Mouse (Mus musculus) lung, embryonic 14.5 days (tissue): ENCODE measurements around the gene Gldc. TPM values are rescaled to one million over a fixed set of nuclear protein-coding genes. Genes with fewer than 3 reads are reported as not detected.

Experiments
- ATAC-seq: fragments of 200-750 bp; cut with Nextera tagmentation; 2 replicates; pipeline ENCODE4 v1.8.0; 2017; ENCODE audit warnings: mild to moderate bottlenecking, moderate TSS enrichment, moderate library complexity; ENCODE audit not compliant: insufficient read depth
- DNase-seq: peaks from one replicate; pipeline ENCODE4 v3.0.0-alpha.2; 2015
- H3K27ac ChIP-seq: fragments of 300-500 bp; sonication (generic); 2 replicates; pipeline ENCODE4 v1.5.1; 2014; ENCODE audit warnings: low read depth, mild to moderate bottlenecking, moderate library complexity
- H3K27me3 ChIP-seq: fragments of 300-500 bp; sonication (generic); 2 replicates; pipeline ENCODE4 v1.6.1; 2014; ENCODE audit warnings: low read length, control low read depth; ENCODE audit not compliant: insufficient read depth
- H3K36me3 ChIP-seq: fragments of 300-500 bp; sonication (generic); 2 replicates; pipeline ENCODE4 v1.6.1; 2014; ENCODE audit warnings: control low read depth; ENCODE audit not compliant: insufficient read depth
- H3K4me1 ChIP-seq: fragments of 300-500 bp; sonication (generic); 2 replicates; pipeline ENCODE4 v1.6.1; 2014; ENCODE audit warnings: antibody characterized with exemption, control low read depth; ENCODE audit not compliant: insufficient read depth
- H3K4me2 ChIP-seq: fragments of 300-500 bp; sonication (generic); 2 replicates; pipeline ENCODE4 v1.6.1; 2014; ENCODE audit warnings: mild to moderate bottlenecking
- H3K4me3 ChIP-seq: fragments of 300-500 bp; sonication (generic); 2 replicates; pipeline ENCODE4 v1.5.1; 2014; ENCODE audit warnings: low read depth, low read length
- H3K9ac ChIP-seq: fragments of 300-500 bp; sonication (generic); 2 replicates; pipeline ENCODE4 v1.6.1; 2014
- H3K9me3 ChIP-seq: fragments of 300-500 bp; sonication (generic); 2 replicates; pipeline ENCODE4 v1.6.1; 2016; ENCODE audit warnings: low read depth, low read length, control low read depth
- CTCF ChIP-seq: IDR thresholded peaks from 2 replicates; pipeline ENCODE4 v1.5.1; 2016; ENCODE audit warnings: antibody characterized with exemption, low read depth
- WGBS: fragments of 180-500 bp; shearing (Covaris S2); extraction: QIAGEN DNeasy Blood & Tissue Kit; methylation state at CpG from one replicate; pipeline ENCODE4 v1.1.7; 2014; 5-methylcytosine and 5-hydroxymethylcytosine counted together
- polyA plus RNA-seq: library from polyadenylated mRNA; unstranded; fragments of >200 nt; fragmentation: Nextera tagmentation; extraction: Ambion mirVana; gene quantifications from 2 replicates; pipeline ENCODE4 v1.2.1, GENCODE M21; 2014

Gldc gene
- polyA plus RNA-seq, 1 experiment from 2014 or later, result 1.0 TPM

- TF ChIP-seq CTCF, result no peak
- Histone ChIP-seq H3K27me3 (no peaks in the 10 kb centered on the region), H3K36me3 (no peaks in the 10 kb centered on the region), H3K4me2 (no peak overlapping the region), H3K9ac (no peak overlapping the region), H3K9me3 (no peaks in the 10 kb centered on the region), H3K4me1 (no peaks in the 10 kb centered on the region), H3K27ac (no peak overlapping the region), H3K4me3 (no peak overlapping the region)
- DNase-seq (no peak), ATAC-seq (no peak)
- 72% methylated on average over 10 of the region's 10 CpGs for WGBS
Measured at GRCm38 (mm10) chr19:30107221-30107845, 67.9 kb downstream of the Gldc start.

- no peak for ATAC-seq
Measured at GRCm38 (mm10) chr19:30105045-30105842, 70.0 kb downstream of the Gldc start.

GRCm38 (mm10) chr19:30102620-30103019 is 72.6 kb downstream of the Gldc start:
- Histone ChIP-seq H3K27ac (no peak overlapping the region), H3K9ac (no peak overlapping the region), H3K4me2 (no peak overlapping the region), H3K4me3 (no peak overlapping the region), H3K4me1 (no peaks in the 10 kb centered on the region), H3K9me3 (peaks cover 3% of the 10 kb centered on the region; the same call in 1 of the 2 replicates), H3K27me3 (no peaks in the 10 kb centered on the region), H3K36me3 (peaks cover 6% of the 10 kb centered on the region; the same call in 1 of the 2 replicates)
- TF ChIP-seq CTCF, result no peak
- ATAC-seq (no peak), DNase-seq (no peak)
- 76% methylated on average over 6 of the region's 6 CpGs for WGBS

More at GRCm38 (mm10) chr19:30105045-30105842, 70.0 kb downstream of the Gldc start:
- TF ChIP-seq CTCF, result no peak
- Histone ChIP-seq H3K27ac (no peak overlapping the region), H3K36me3 (no peaks in the 10 kb centered on the region), H3K4me1 (no peaks in the 10 kb centered on the region), H3K4me3 (no peak overlapping the region), H3K9me3 (no peaks in the 10 kb centered on the region; the same call in 1 of the 2 replicates), H3K4me2 (no peak overlapping the region), H3K27me3 (no peaks in the 10 kb centered on the region), H3K9ac (no peak overlapping the region)
- WGBS, result 86% methylated on average over 6 of the region's 6 CpGs
- no peak for DNase-seq

GRCm38 (mm10) chr19:30100571-30100970 is 74.7 kb downstream of the Gldc start:
- H3K36me3 ChIP-seq, result peaks cover 26% of the 10 kb centered on the region
- no peak overlapping the region for H3K4me3 ChIP-seq
- no peak overlapping the region for H3K27ac ChIP-seq
- H3K4me2 ChIP-seq, result no peak overlapping the region
- no peak for TF ChIP-seq CTCF
- H3K27me3 ChIP-seq, result no peaks in the 10 kb centered on the region
- WGBS, result 93% methylated on average over 12 of the region's 12 CpGs
- no peak for ATAC-seq
- peaks cover 3% of the 10 kb centered on the region; the same call in 1 of the 2 replicates for H3K9me3 ChIP-seq
- H3K9ac ChIP-seq, result no peak overlapping the region
- no peaks in the 10 kb centered on the region for H3K4me1 ChIP-seq
- DNase-seq, result no peak

GRCm38 (mm10) chr19:30097039-30097438 is 78.2 kb downstream of the Gldc start:
- Histone ChIP-seq H3K4me3 (no peak overlapping the region), H3K27ac (no peak overlapping the region), H3K4me1 (no peaks in the 10 kb centered on the region), H3K9me3 (peaks cover 3% of the 10 kb centered on the region; the same call in 1 of the 2 replicates), H3K27me3 (no peaks in the 10 kb centered on the region), H3K4me2 (no peak overlapping the region), H3K9ac (no peak overlapping the region), H3K36me3 (peaks cover 61% of the 10 kb centered on the region)
- no peak for ATAC-seq
- TF ChIP-seq CTCF, result no peak
- DNase-seq, result no peak
- 85% methylated on average over 4 of the region's 4 CpGs for WGBS

GRCm38 (mm10) chr19:30096186-30096585 is 79.0 kb downstream of the Gldc start:
- Histone ChIP-seq H3K4me3 (no peak overlapping the region), H3K36me3 (peaks cover 70% of the 10 kb centered on the region), H3K9me3 (peaks cover 3% of the 10 kb centered on the region; the same call in 1 of the 2 replicates), H3K4me1 (no peaks in the 10 kb centered on the region), H3K27ac (no peak overlapping the region), H3K27me3 (no peaks in the 10 kb centered on the region), H3K4me2 (no peak overlapping the region), H3K9ac (no peak overlapping the region)
- no peak for TF ChIP-seq CTCF
- 87% methylated on average over 3 of the region's 3 CpGs for WGBS
- ATAC-seq, result no peak
- DNase-seq, result no peak

- H3K4me1 ChIP-seq, result no peaks in the 10 kb centered on the region
- no peak for ATAC-seq
- no peak overlapping the region for H3K27ac ChIP-seq
- H3K4me3 ChIP-seq, result no peak overlapping the region
- H3K9ac ChIP-seq, result no peak overlapping the region
- no peak for TF ChIP-seq CTCF
- no peaks in the 10 kb centered on the region for H3K9me3 ChIP-seq
- peaks cover 92% of the 10 kb centered on the region for H3K36me3 ChIP-seq
- no peak for DNase-seq
- H3K4me2 ChIP-seq, result no peak overlapping the region
- H3K27me3 ChIP-seq, result no peaks in the 10 kb centered on the region
- WGBS, result 91% methylated on average over 12 of the region's 12 CpGs
Measured at GRCm38 (mm10) chr19:30091644-30092295, 83.5 kb downstream of the Gldc start.
